Mouse (Mus musculus): ENCODE results near the gene Akt1s1. TPM values are rescaled to one million over a fixed set of nuclear protein-coding genes. Genes with fewer than 3 reads are reported as not detected.

The Akt1s1 gene
- polyA plus RNA-seq, 1 experiment from 2014 or later = 84.6 TPM

DNA sequence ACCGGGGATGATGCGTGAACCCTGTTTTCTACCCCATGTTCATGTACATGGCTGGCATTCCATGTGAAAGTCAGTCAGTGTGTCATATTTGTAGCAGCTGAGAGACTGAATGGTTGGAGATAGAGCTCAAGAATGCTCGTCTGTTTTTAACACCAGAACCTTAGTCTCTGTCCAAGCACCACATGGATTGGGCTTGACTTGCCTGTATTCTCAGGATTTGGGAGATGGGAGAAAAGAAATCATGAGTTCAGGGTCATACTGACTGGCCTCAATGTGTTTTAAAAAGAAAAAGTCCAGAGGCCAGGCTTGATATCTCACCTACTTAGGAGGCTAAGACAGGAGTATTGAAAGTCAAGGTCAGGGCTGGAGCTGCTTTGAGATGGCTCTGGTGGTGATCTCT is 31.4 kb upstream of the Akt1s1 start:
- Histone ChIP-seq H3K27ac (peak overlapping the region; percentile 99), H3K9me3 (no peaks in the 10 kb centered on the region), H3K36me3 (replicated peaks) (peaks cover 66% of the 10 kb centered on the region), H3K4me3 (peak overlapping the region; percentile 90), H3K27me3 (ENCODE audit: poor library complexity, severe bottlenecking) (no peaks in the 10 kb centered on the region), H3K4me1 (peaks cover 64% of the 10 kb centered on the region)
- no peak for DNase-seq (ENCODE audit: extremely low spot score, low spot score)
- WGBS = 40% methylated on average over 3 of the region's 3 CpGs

DNA sequence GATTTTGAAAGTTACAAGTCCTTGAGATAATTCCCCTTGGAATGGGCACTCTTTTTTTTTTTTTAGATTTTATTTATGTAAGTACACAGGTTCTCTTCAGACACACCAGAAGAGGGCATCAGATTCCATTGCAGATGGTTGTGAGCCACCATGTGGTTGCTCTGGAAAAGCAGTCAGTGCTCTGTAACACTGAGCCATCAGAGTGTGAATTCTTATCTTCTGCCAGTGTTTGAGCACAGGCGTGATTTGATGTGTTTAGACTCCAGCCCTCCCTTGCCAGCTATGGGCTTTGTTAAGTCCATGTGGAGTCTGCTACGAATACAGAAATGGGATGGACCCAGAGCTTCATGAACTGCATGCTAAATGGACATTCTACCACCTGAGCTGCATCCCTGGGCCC is 30.6 kb upstream of the Akt1s1 start:
- WGBS = 71% methylated on average over 2 of the region's 2 CpGs
- peaks cover 64% of the 10 kb centered on the region for H3K36me3 ChIP-seq (replicated peaks)
- no peaks in the 10 kb centered on the region for H3K9me3 ChIP-seq
- peak overlapping the region; percentile 90 for H3K4me3 ChIP-seq
- no peak for DNase-seq (ENCODE audit: extremely low spot score, low spot score)
- peak overlapping the region; percentile 99 for H3K27ac ChIP-seq
- H3K4me1 ChIP-seq = peaks cover 69% of the 10 kb centered on the region
- H3K27me3 ChIP-seq (ENCODE audit: poor library complexity, severe bottlenecking) = no peaks in the 10 kb centered on the region

DNA sequence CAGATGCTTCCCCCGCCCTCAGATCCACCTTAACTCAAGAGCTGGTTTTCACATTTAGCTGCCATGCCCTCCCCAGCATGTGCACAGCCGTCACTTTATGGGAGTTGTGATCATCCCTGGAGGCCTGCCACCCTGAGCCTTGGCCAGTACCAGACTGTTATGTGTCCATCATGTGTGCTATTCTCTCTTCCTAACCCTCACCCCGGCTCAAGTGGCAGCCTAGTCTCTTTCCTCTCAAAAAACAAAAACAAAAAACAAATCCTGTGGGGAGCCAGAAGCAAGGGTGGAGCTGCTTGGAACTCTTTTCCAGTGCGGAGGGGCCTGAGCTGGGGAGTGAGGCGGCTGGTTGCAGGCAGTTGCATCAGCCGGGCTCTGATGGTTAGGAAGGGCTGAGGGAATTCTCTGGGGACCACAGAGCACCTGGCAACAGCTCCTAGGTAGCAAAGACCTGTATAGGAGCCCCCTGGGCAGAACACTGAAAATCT is 30.0 kb upstream of the Akt1s1 start:
- H3K4me1 ChIP-seq = peaks cover 75% of the 10 kb centered on the region
- no peaks in the 10 kb centered on the region for H3K27me3 ChIP-seq (ENCODE audit: poor library complexity, severe bottlenecking)
- no peak for DNase-seq (ENCODE audit: extremely low spot score, low spot score)
- peak overlapping the region; percentile 99 for H3K27ac ChIP-seq
- WGBS = 58% methylated on average over 6 of the region's 6 CpGs
- H3K36me3 ChIP-seq (replicated peaks) = peaks cover 58% of the 10 kb centered on the region
- no peaks in the 10 kb centered on the region for H3K9me3 ChIP-seq
- H3K4me3 ChIP-seq = peak overlapping the region; percentile 90

DNA sequence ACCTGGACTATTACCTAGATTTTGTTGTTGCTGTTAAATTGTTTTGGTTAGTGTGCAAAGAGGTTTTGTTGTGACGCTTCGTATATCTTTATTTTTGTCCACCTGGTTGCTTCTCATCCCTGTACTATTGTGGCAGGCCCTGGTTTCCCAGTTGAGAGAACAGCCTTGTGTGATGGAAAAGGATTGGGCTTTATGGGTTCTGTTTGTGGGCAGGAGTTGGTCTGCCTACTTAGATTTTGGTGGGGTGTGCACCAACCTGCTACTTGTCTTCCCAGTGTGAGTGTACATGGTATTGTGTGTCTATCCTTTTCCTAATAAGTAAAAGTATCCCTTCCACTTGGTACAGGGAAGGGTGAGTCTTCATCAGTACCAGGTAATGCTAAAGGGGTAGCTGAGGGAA is 29.4 kb upstream of the Akt1s1 start:
- H3K27me3 ChIP-seq (ENCODE audit: poor library complexity, severe bottlenecking) = no peaks in the 10 kb centered on the region
- peaks cover 52% of the 10 kb centered on the region for H3K36me3 ChIP-seq (replicated peaks)
- no peaks in the 10 kb centered on the region for H3K9me3 ChIP-seq
- peaks cover 77% of the 10 kb centered on the region for H3K4me1 ChIP-seq
- WGBS = 97% methylated on average over 2 of the region's 2 CpGs
- H3K4me3 ChIP-seq = peak overlapping the region; percentile 90
- DNase-seq (ENCODE audit: extremely low spot score, low spot score) = no peak
- peak overlapping the region; percentile 99 for H3K27ac ChIP-seq

DNA sequence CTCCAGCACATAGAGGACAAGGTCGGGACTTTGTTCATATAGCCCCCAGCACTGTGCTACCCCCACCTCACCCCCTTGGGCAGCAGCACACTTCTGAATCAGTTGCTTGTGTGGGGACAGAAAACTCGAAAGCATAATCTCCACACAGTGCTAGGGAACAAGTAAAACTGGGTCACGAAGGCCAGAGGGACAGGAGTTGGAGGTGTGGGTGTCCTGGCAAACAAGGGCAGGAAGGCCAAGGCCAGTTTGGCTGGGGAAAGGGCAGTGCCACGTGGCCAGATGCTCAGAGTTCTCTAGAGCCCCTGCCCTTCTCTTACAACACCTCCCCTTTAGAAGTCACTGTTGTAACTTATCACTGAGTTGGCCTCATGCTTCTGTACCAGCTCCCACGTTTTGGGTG is 28.9 kb upstream of the Akt1s1 start:
- no peaks in the 10 kb centered on the region for H3K9me3 ChIP-seq
- H3K4me3 ChIP-seq = peak overlapping the region; percentile 90
- H3K4me1 ChIP-seq = peaks cover 77% of the 10 kb centered on the region
- DNase-seq (ENCODE audit: extremely low spot score, low spot score) = no peak
- no peaks in the 10 kb centered on the region for H3K27me3 ChIP-seq (ENCODE audit: poor library complexity, severe bottlenecking)
- peaks cover 47% of the 10 kb centered on the region for H3K36me3 ChIP-seq (replicated peaks)
- no peak overlapping the region for H3K27ac ChIP-seq
- 75% methylated on average over 5 of the region's 5 CpGs for WGBS

DNA sequence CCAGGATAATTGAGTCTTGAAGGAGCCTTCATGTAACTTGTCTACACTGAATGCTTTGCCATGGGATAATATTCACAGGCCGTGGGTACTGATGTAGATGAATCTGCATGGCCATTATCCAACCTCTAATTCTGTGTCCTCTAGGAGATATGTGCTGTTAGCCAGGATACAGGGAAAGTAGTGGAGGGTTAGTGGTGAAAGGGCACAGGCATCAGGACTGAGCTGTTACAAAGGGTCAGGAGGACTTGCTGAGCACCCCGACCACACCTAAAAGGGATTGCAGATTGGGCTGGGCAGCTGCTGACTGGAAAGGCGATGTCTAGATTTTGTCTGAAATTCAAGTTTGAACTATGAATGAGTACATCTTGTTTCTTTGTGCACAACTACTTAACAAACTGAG is 28.3 kb upstream of the Akt1s1 start:
- H3K27ac ChIP-seq = no peak overlapping the region
- no peak for DNase-seq (ENCODE audit: extremely low spot score, low spot score)
- H3K4me1 ChIP-seq = peaks cover 72% of the 10 kb centered on the region
- peaks cover 50% of the 10 kb centered on the region for H3K36me3 ChIP-seq (replicated peaks)
- WGBS = 90% methylated on average over 3 of the region's 3 CpGs
- H3K9me3 ChIP-seq = no peaks in the 10 kb centered on the region
- H3K27me3 ChIP-seq (ENCODE audit: poor library complexity, severe bottlenecking) = no peaks in the 10 kb centered on the region
- peak overlapping the region; percentile 90; the same call in 1 of the 2 replicates for H3K4me3 ChIP-seq

DNA sequence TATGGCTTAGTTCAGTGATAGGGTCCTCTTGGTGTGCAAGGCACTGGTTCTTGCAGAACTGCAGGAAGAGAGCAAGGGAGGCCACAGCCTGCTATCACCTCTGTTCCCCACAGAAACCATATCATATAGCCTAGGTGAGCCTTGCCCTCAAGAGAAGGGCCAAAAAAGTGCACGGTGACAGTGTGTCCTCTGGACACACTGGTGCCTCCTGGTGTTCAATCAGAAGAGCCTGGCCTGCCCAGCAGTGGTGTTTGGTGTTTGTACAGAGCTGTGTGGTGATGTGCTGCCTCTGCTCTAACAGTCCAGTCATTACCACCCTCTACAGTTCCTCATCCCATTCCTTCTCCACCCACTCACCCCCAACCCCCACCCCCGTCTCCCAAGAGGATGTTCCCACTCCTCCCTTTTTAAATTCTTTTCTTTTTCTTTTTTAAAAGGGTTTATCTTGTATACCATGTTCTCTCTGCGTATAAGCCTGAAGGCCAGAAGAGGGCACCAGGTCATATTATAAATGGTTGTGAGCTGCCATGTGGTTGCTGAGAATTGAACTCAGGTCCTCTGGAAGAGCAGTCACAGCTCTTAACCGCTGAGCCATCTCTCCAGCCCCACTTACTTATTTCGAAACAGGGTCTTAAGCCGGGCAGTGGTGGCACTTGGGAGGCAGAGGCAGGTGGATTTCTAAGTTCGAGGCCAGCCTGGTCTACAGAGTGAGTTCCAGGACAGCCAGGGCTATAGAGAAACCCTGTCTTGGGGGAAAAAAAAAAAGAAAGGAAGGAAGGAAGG is 26.9 kb upstream of the Akt1s1 start:
- H3K27me3 ChIP-seq (ENCODE audit: poor library complexity, severe bottlenecking) = no peaks in the 10 kb centered on the region
- DNase-seq (ENCODE audit: extremely low spot score, low spot score) = no peak
- H3K9me3 ChIP-seq = no peaks in the 10 kb centered on the region
- H3K4me3 ChIP-seq = peak overlapping the region; percentile 6; the same call in 1 of the 2 replicates
- no peak overlapping the region for H3K27ac ChIP-seq
- H3K36me3 ChIP-seq (replicated peaks) = peaks cover 63% of the 10 kb centered on the region
- peaks cover 72% of the 10 kb centered on the region for H3K4me1 ChIP-seq
- WGBS = 87% methylated on average over 7 of the region's 7 CpGs

DNA sequence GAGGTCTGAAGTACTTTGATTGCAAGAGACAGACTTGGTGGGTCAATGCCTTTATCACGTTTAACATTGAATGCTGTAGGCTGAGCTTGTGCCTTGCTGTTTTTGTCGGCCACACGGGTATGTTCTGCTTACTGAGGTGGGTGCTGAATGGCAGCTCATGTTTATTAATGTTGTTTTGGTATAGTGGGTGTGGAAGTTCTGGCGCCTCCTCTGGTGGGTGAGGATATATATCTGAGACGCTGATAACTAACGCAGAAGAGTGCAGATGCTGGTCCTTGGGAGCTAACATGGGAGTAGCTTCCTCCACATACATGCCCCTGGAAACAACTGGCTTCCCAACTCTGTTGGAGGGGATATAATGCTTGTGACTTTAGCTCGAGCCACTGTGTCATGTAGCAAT is 25.4 kb upstream of the Akt1s1 start:
- Histone ChIP-seq H3K4me3 (no peak overlapping the region), H3K9me3 (no peaks in the 10 kb centered on the region), H3K27ac (no peak overlapping the region), H3K4me1 (peaks cover 59% of the 10 kb centered on the region), H3K27me3 (ENCODE audit: poor library complexity, severe bottlenecking) (no peaks in the 10 kb centered on the region), H3K36me3 (replicated peaks) (peaks cover 73% of the 10 kb centered on the region)
- 48% methylated on average over 7 of the region's 7 CpGs for WGBS
- DNase-seq (ENCODE audit: extremely low spot score, low spot score) = no peak

DNA sequence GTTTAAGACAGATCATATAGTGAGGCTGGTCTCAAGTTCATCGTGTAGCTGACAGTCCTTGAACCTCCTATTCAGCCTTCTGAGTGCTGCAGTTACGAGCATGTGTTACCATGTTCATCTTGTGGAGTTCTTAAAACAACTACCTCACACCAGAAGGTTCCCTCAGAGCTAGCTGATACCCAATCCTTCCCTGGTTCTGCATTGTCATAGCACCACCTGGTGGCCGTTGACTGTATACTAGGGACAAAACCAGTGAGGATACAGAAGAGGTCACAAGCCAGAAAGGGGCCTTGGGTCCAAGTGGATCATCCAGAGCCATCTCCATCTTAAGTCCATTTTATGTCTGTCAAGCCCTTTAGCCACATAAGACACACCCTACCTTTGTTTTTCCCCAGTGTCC is 23.9 kb upstream of the Akt1s1 start:
- Histone ChIP-seq H3K27me3 (ENCODE audit: poor library complexity, severe bottlenecking) (no peaks in the 10 kb centered on the region), H3K36me3 (replicated peaks) (peaks cover 73% of the 10 kb centered on the region), H3K4me3 (no peak overlapping the region), H3K4me1 (peaks cover 45% of the 10 kb centered on the region), H3K9me3 (no peaks in the 10 kb centered on the region), H3K27ac (no peak overlapping the region)
- DNase-seq (ENCODE audit: extremely low spot score, low spot score) = peak; percentile 68
- WGBS = 35% methylated on average over 3 of the region's 3 CpGs

DNA sequence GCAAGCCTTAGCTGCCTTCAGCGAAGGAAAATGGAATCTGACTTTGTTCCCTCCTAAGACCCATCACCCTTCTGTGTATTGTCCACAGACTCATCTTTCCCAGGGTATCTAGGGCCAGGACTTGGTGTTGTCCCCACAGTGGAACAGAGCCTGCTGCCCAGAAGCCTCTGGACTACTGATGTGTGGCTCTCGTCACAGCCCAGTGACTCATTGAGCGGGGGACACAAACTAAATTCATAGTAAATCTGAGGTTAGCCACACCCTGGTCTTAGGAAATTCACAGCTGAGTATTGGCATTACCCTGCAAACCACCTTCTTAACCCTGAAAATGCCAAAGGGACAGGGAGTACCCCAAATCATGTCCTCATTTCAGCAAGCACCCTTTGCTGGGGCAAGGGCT is 22.0 kb upstream of the Akt1s1 start:
- Histone ChIP-seq H3K4me3 (no peak overlapping the region), H3K36me3 (replicated peaks) (peaks cover 75% of the 10 kb centered on the region), H3K27me3 (ENCODE audit: poor library complexity, severe bottlenecking) (no peaks in the 10 kb centered on the region), H3K9me3 (no peaks in the 10 kb centered on the region), H3K27ac (no peak overlapping the region), H3K4me1 (peaks cover 26% of the 10 kb centered on the region)
- WGBS = 89% methylated on average over 3 of the region's 3 CpGs
- no peak for DNase-seq (ENCODE audit: extremely low spot score, low spot score)

DNA sequence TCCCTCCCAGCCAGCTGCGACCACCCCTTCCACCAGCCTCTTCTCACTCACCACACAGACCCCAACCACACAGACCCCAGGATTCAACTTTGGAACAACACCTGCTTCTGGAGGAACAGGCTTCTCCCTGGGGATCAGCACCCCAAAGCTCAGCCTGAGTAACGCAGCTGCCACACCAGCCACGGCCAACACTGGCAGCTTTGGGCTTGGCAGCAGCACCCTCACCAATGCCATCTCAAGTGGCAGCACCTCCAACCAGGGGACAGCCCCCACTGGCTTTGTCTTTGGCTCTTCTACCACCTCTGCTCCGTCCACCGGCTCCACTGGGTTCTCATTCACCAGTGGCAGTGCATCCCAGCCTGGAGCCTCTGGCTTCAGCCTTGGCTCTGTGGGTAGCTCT is 20.1 kb upstream of the Akt1s1 start:
- Histone ChIP-seq H3K4me1 (peaks cover 13% of the 10 kb centered on the region), H3K27me3 (ENCODE audit: poor library complexity, severe bottlenecking) (no peaks in the 10 kb centered on the region), H3K36me3 (replicated peaks) (peaks cover 73% of the 10 kb centered on the region), H3K27ac (no peak overlapping the region), H3K4me3 (no peak overlapping the region), H3K9me3 (no peaks in the 10 kb centered on the region)
- WGBS = 93% methylated on average over 5 of the region's 5 CpGs
- DNase-seq (ENCODE audit: extremely low spot score, low spot score) = no peak

DNA sequence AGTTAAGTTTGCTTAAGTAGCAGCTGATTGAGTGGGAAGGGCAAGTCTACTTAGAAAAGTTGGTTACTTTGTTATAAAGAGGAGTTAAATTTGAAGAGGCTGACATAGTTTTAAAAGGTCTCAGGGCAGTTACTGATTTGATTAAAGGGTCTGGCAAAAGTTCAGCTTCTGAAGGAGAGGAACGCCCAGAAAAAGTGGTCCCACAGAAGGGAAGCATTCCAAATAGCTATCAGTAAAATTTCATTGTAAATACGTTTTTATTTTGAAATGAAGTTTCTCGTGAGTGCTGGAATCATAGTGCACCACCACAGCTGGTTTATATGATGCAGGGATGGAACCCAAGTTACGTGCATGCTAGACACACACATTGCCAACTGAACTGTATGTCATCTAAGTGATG is 16.0 kb upstream of the Akt1s1 start:
- 85% methylated on average over 4 of the region's 4 CpGs for WGBS
- peaks cover 12% of the 10 kb centered on the region; the same call in 1 of the 2 replicates for H3K4me1 ChIP-seq

DNA sequence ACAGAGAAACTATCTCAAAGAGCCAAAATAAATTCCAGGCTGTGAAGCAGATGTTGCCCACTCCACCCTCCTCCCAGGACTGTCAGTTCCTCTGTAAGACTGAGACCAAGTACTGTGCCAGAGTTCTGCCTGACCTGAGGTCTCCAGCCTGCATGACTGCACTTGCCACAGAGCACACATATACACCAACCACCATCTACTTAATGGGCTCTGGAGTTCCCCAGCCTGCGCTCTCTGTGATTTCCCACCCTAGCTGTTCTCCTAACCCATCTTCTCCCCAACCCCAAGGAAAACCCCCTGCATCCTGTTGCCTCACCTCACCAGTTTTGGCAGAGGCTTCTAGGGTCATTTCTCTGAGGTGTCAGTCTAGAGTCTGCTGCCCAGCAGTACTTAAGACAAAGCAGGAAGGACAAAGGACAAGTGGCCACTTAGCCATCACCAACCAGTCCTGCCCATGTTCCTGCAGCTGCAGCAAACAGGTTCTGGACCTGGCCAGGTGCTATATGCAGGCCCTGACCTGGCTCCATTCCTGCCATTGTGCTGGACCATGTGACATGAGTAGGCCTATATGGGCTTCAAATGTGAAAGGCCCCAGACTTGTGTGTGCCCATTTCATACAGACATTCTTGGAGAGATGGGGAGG is 13.3 kb upstream of the Akt1s1 start:
- Histone ChIP-seq H3K4me1 (peaks cover 30% of the 10 kb centered on the region), H3K4me3 (no peak overlapping the region), H3K27ac (no peak overlapping the region), H3K36me3 (replicated peaks) (peaks cover 22% of the 10 kb centered on the region), H3K9me3 (no peaks in the 10 kb centered on the region), H3K27me3 (ENCODE audit: poor library complexity, severe bottlenecking) (peaks cover 30% of the 10 kb centered on the region)
- 92% methylated on average over 1 of the region's 1 CpGs for WGBS
- DNase-seq (ENCODE audit: extremely low spot score, low spot score) = no peak

More for the DNA sequence above, 16.0 kb upstream of the Akt1s1 start:
- DNase-seq (ENCODE audit: extremely low spot score, low spot score) = no peak
- Histone ChIP-seq H3K4me3 (no peak overlapping the region), H3K9me3 (no peaks in the 10 kb centered on the region), H3K27me3 (ENCODE audit: poor library complexity, severe bottlenecking) (0 out of 2 replicates have a peak, but pooled peaks cover 3% of the 10 kb centered on the region), H3K27ac (no peak overlapping the region), H3K36me3 (replicated peaks) (peaks cover 47% of the 10 kb centered on the region)

All from forebrain, embryonic 10.5 days (tissue).